Comparison of ENCODE assay signal across 8 mouse cellular contexts in genomic region chr3:28805301-28806097, GRCm38 (mm10). TPM values are rescaled to one million over a fixed set of nuclear protein-coding genes. Genes with fewer than 3 reads are reported as not detected.
DNase-seq lines count a peak whose midpoint lies in the region; ATAC-seq and TF ChIP-seq lines count a peak whose summit lies in the region.

Gene Rpl22l1, plus strand, starts transcription at chr3:28805436.

- no peak for TF ChIP-seq CTCF in MEL (IDR thresholded peaks at IDR 0.05 in 2 of 3, conservative IDR thresholded peaks at IDR 0.05 in 1 of 3; ENCODE audit: control insufficient read depth in 1 of 3, insufficient read depth in 1 of 3, low read depth in 2 of 3, low read length in 3 of 3, poor library complexity in 1 of 3, severe bottlenecking in 1 of 3)
- TF ChIP-seq CTCF in cerebellum, adult 2 months (IDR thresholded peaks at IDR 0.05; ENCODE audit: borderline replicate concordance, insufficient read depth, low read depth, low read length): no peak
- peak; percentile 23; the same call in 1 of the 2 replicates for TF ChIP-seq CTCF in forebrain, postnatal 0 days (IDR thresholded peaks at IDR 0.05; ENCODE audit: low read depth)

- peak; percentile 95 to 99 for TF ChIP-seq POLR2A in MEL (IDR thresholded peaks at IDR 0.05; ENCODE audit: control insufficient read depth in 1 of 2, insufficient read depth in 1 of 2, low read depth in 1 of 2, low read length in 2 of 2, poor library complexity in 1 of 2)
- peak; percentile 99 for TF ChIP-seq POLR2A in cerebellum, adult 2 months (IDR thresholded peaks at IDR 0.05; ENCODE audit: borderline replicate concordance, insufficient read depth, low read length)

- DNase-seq in MEL (ENCODE audit: low read depth, low spot score): peak; percentile 98
- DNase-seq in cerebellum, adult 2 months: peak; percentile 96 to 97
- DNase-seq in forebrain, postnatal 0 days: peak; percentile 99
- peak; percentile 99 for DNase-seq in heart, postnatal 4 days
- DNase-seq in layer of hippocampus, adult 8-10 months (ENCODE audit: low spot score in 2 of 2): peak; percentile 97 to 98
- peak; percentile 96 for DNase-seq in ovary, adult 18-20 months (ENCODE audit: low spot score)
- DNase-seq in thymus, postnatal 0 days (ENCODE audit: low spot score): peak; percentile 98

- no peaks in the 10 kb centered on the region for H3K9me3 ChIP-seq in MEL (replicated peaks; ENCODE audit: insufficient read depth, low read length)
- H3K9me3 ChIP-seq in forebrain, postnatal 0 days (ENCODE audit: low read length): no peaks in the 10 kb centered on the region
- no peaks in the 10 kb centered on the region for H3K9me3 ChIP-seq in lung, embryonic 15.5 days

- TF ChIP-seq EP300 in MEL (IDR thresholded peaks at IDR 0.05; ENCODE audit: low read depth in 1 of 2, low read length in 2 of 2): no peak

- ATAC-seq in forebrain, postnatal 0 days: peak; percentile 100
- peak; percentile 100 for ATAC-seq in lung, embryonic 15.5 days (ENCODE audit: borderline replicate concordance, extremely low read depth, low FRiP score, low TSS enrichment)

- under 1% methylated on average over 72 of the region's 72 CpGs for WGBS in cerebellum, adult 2 months
- under 1% methylated on average over 72 of the region's 72 CpGs for WGBS in forebrain, postnatal 0 days
- under 1% methylated on average over 72 of the region's 72 CpGs for WGBS in lung, embryonic 15.5 days

- peak within 1 kb of the TSS; percentile 93 for H3K9ac ChIP-seq in MEL (ENCODE audit: control insufficient read depth, low read depth, low read length, poor library complexity, severe bottlenecking)
- H3K9ac ChIP-seq in forebrain, postnatal 0 days: peak within 1 kb of the TSS; percentile 89
- H3K9ac ChIP-seq in lung, embryonic 15.5 days: peak within 1 kb of the TSS; percentile 98

- peaks cover 0 to 9% of the 10 kb centered on the region in 2 experiments; a peak in 1 of 4 replicates for H3K4me1 ChIP-seq in MEL (ENCODE audit: control insufficient read depth in 1 of 2, insufficient read depth in 2 of 2, low read length in 2 of 2)
- no peaks in the 10 kb centered on the region for H3K4me1 ChIP-seq in cerebellum, adult 2 months (ENCODE audit: control insufficient read depth, insufficient read depth, low read length)
- peaks cover 6% of the 10 kb centered on the region for H3K4me1 ChIP-seq in forebrain, postnatal 0 days (ENCODE audit: insufficient read depth)
- H3K4me1 ChIP-seq in lung, embryonic 15.5 days: peaks cover 8% of the 10 kb centered on the region

- no peaks in the 10 kb centered on the region for H3K27me3 ChIP-seq in MEL (ENCODE audit: control insufficient read depth in 1 of 2, insufficient read depth in 2 of 2, low read length in 2 of 2)
- no peaks in the 10 kb centered on the region for H3K27me3 ChIP-seq in cerebellum, adult 2 months (ENCODE audit: control insufficient read depth, insufficient read depth, low read length)
- no peaks in the 10 kb centered on the region for H3K27me3 ChIP-seq in forebrain, postnatal 0 days (ENCODE audit: insufficient read depth, low read length)
- no peaks in the 10 kb centered on the region for H3K27me3 ChIP-seq in lung, embryonic 15.5 days

- peaks cover 15% of the 10 kb centered on the region for H3K79me2 ChIP-seq in MEL (ENCODE audit: control insufficient read depth, insufficient read depth, low read length, poor library complexity)

- peak within 1 kb of the TSS; percentile 77 to 81 for H3K4me3 ChIP-seq in MEL (ENCODE audit: control insufficient read depth in 1 of 2, insufficient read depth in 1 of 2, low read depth in 2 of 2, low read length in 2 of 2)
- H3K4me3 ChIP-seq in cerebellum, adult 2 months (replicated peaks; ENCODE audit: insufficient read depth, low read depth, low read length): peak within 1 kb of the TSS; percentile 85
- H3K4me3 ChIP-seq in forebrain, postnatal 0 days (ENCODE audit: low read depth, low read length): peak within 1 kb of the TSS; percentile 94
- H3K4me3 ChIP-seq in lung, embryonic 15.5 days: peak within 1 kb of the TSS; percentile 95

- H3K4me2 ChIP-seq in forebrain, postnatal 0 days (ENCODE audit: low read depth): peak within 1 kb of the TSS; percentile 62
- peak within 1 kb of the TSS; percentile 65 for H3K4me2 ChIP-seq in lung, embryonic 15.5 days

- peaks cover 6 to 23% of the 10 kb centered on the region in 2 experiments for H3K36me3 ChIP-seq in MEL (ENCODE audit: control insufficient read depth in 1 of 2, insufficient read depth in 2 of 2, low read length in 2 of 2)
- peaks cover 6% of the 10 kb centered on the region for H3K36me3 ChIP-seq in forebrain, postnatal 0 days (ENCODE audit: insufficient read depth)
- peaks cover 17% of the 10 kb centered on the region for H3K36me3 ChIP-seq in lung, embryonic 15.5 days

- peak within 1 kb of the TSS; percentile 79 for H3K27ac ChIP-seq in MEL (ENCODE audit: control insufficient read depth, low read depth, low read length)
- H3K27ac ChIP-seq in cerebellum, adult 2 months (ENCODE audit: insufficient read depth, low read length): peak within 1 kb of the TSS; percentile 53; the same call in 1 of the 2 replicates
- peak within 1 kb of the TSS; percentile 87 for H3K27ac ChIP-seq in forebrain, postnatal 0 days (ENCODE audit: low read depth, low read length)
- peak within 1 kb of the TSS; percentile 82 for H3K27ac ChIP-seq in lung, embryonic 15.5 days

- TF ChIP-seq RAD21 in MEL (IDR thresholded peaks at IDR 0.05; ENCODE audit: low read depth, low read length): no peak

TF ChIP-seq in MEL, 35 proteins besides CTCF, POLR2A, EP300 and RAD21:
- TF ChIP-seq NELFE (IDR thresholded peaks at IDR 0.05; ENCODE audit: low read depth, low read length) (peak; percentile 99), CHD2 (IDR thresholded peaks at IDR 0.05; ENCODE audit: low read length) (no peak), CHD1 (IDR thresholded peaks at IDR 0.05; ENCODE audit: low read depth, low read length) (peak; percentile 91), RCOR1 (IDR thresholded peaks at IDR 0.05; ENCODE audit: low read depth, low read length) (no peak), SIN3A (IDR thresholded peaks at IDR 0.05; ENCODE audit: low read length) (peak; percentile 89), HCFC1 (IDR thresholded peaks at IDR 0.05; ENCODE audit: low read depth, low read length) (peak; percentile 88), MYB (IDR thresholded peaks at IDR 0.05; ENCODE audit: low read depth, low read length) (no peak), TCF12 (IDR thresholded peaks at IDR 0.05; ENCODE audit: low read depth, low read length) (0 out of 2 replicates have a peak, but pooled peaks have one; percentile 51), MAX (IDR thresholded peaks at IDR 0.05; ENCODE audit: low read length) (peak; percentile 56), TBP (IDR thresholded peaks at IDR 0.05; ENCODE audit: low read depth, low read length) (peak; percentile 97), ZMIZ1 (IDR thresholded peaks at IDR 0.05; ENCODE audit: low read depth, low read length) (peak; percentile 91; the same call in 1 of the 2 replicates), ZC3H11A (IDR thresholded peaks at IDR 0.05; ENCODE audit: low read depth, low read length) (no peak), MAZ (IDR thresholded peaks at IDR 0.05; ENCODE audit: low read depth, low read length) (no peak), KAT2A (conservative IDR thresholded peaks at IDR 0.05; ENCODE audit: low read depth, low read length) (peak; percentile 27), MYC (IDR thresholded peaks at IDR 0.05; ENCODE audit: low read depth, low read length) (peak; percentile 46; the same call in 1 of the 2 replicates), ELF1 (IDR thresholded peaks at IDR 0.05; ENCODE audit: low read depth, low read length) (peak; percentile 88), POLR2AphosphoS2 (IDR thresholded peaks at IDR 0.05; ENCODE audit: low read length) (peak; percentile 93), MXI1 (IDR thresholded peaks at IDR 0.05; ENCODE audit: low read depth, low read length) (peak; percentile 71), NRF1 (IDR thresholded peaks at IDR 0.05; ENCODE audit: insufficient read depth, low read depth, low read length, poor library complexity, severe bottlenecking) (peak; percentile 59; the same call in 1 of the 2 replicates), ZNF384 (IDR thresholded peaks at IDR 0.05; ENCODE audit: low read depth, low read length) (no peak), UBTF (IDR thresholded peaks at IDR 0.05; ENCODE audit: borderline replicate concordance, insufficient read depth, low read depth, low read length) (peak; percentile 40; the same call in 1 of the 2 replicates), POLR2AphosphoS5 (IDR thresholded peaks at IDR 0.05; ENCODE audit: borderline replicate concordance, low read depth, low read length) (peak; percentile 66; the same call in 1 of the 2 replicates)

RNA-seq across cellular contexts. Expression of gene Rpl22l1, which starts in this region (rescaled TPM):
- total RNA-seq in MEL (2012; rRNA removed): 97.8 and 305 TPM in 2 replicates
- 10 to 100 TPM in 1 of 2 experiments, not detected in 1; 84.5 TPM for polyA plus RNA-seq in MEL (2012; ENCODE audit: insufficient read depth in 1 of 2, insufficient read length in 2 of 2, low read depth in 1 of 2, low replicate concordance in 2 of 2, missing spikeins in 1 of 2)
- polyA plus RNA-seq in cerebellum, adult 2 months (2012; rRNA removed): 142 and 156 TPM in 2 replicates
- total RNA-seq in forebrain, postnatal 0 days (2014; rRNA removed): 368 and 440 TPM in 2 replicates
- polyA plus RNA-seq in forebrain, postnatal 0 days (2015; fragmentation: Nextera tagmentation; extraction: Ambion mirVana): 263 and 321 TPM in 2 replicates
- total RNA-seq in heart, postnatal 4 days (2021): 100 to 1,000 TPM; 174 to 181 TPM
- total RNA-seq in layer of hippocampus, adult 8-10 months (2022): 100 to 1,000 TPM; 196 to 238 (median 215) TPM
- polyA plus RNA-seq in lung, embryonic 15.5 days (2015; fragmentation: Nextera tagmentation; extraction: Ambion mirVana): 351 and 383 TPM in 2 replicates
- 474 and 526 TPM in 2 replicates for polyA plus RNA-seq in thymus, postnatal 0 days (2015; fragmentation: Nextera tagmentation; extraction: Ambion mirVana)

Comparison
In these comparisons a context has a peak if more than half of its experiments do, and no peak if none do; other contexts are left out.
1. Peak in every context shown above with its lines: DNase-seq, ATAC-seq, H3K4me3 ChIP-seq and H3K27ac ChIP-seq.